Mouse (Mus musculus) spleen, adult 10 weeks (tissue): ENCODE data around the gene Wtip. TPM values are rescaled to one million over a fixed set of nuclear protein-coding genes. Genes with fewer than 3 reads are reported as not detected.

Experiments
- polyA plus RNA-seq: library from polyadenylated mRNA; stranded (reverse); fragments of 350-450 nt; fragmentation: Illumina TruSeq; extraction: RNeasy Lipid Tissue Mini Kit (QIAGEN cat#74804); gene quantifications from one replicate; pipeline ENCODE4 v1.2.3, GENCODE M21; 2015; ENCODE audit warnings: low replicate concordance; ENCODE audit not compliant: insufficient read depth

The Wtip gene
- 2.8 TPM for polyA plus RNA-seq

GRCm38 (mm10) chr7:34133117-34133762 lies at the start of gene Wtip:
Wtip (minus strand) TSS chr7:34133268.

GRCm38 (mm10) chr7:34169454-34169853 lies 36.4 kb upstream of the Wtip start, which contains the start of gene Uba2:
Uba2 (minus strand) TSS chr7:34169599.

GRCm38 (mm10) chr7:34094911-34095481 lies 38.1 kb downstream of the Wtip start, which contains the start of gene Scgb1b30:
Scgb1b30 (plus strand) TSS chr7:34095431.

Other genes with a start within 250 kb of the Wtip start
- not detected for gene Scgb2b26, start 188.2 kb downstream of the Wtip start, polyA plus RNA-seq
- gene Scgb2b27, start 119.3 kb downstream of the Wtip start, polyA plus RNA-seq = not detected
- not detected for gene Scgb1b27, start 111.8 kb downstream of the Wtip start, polyA plus RNA-seq
- gene Scgb1b30, start 37.8 kb downstream of the Wtip start, polyA plus RNA-seq = not detected
- gene Uba2, start 36.3 kb upstream of the Wtip start, polyA plus RNA-seq = 124 TPM
- 32.5 TPM for gene Pdcd2l, start 63.4 kb upstream of the Wtip start, polyA plus RNA-seq
- gene Gpi1, start 97.1 kb upstream of the Wtip start, polyA plus RNA-seq = 267 TPM
- not detected for gene Gm6096, start 117.8 kb upstream of the Wtip start, polyA plus RNA-seq
- gene 4931406P16Rik, start 180.3 kb upstream of the Wtip start, polyA plus RNA-seq = 40.0 TPM